Mouse (Mus musculus): ENCODE measurements around the gene Mnat1. TPM values are rescaled to one million over a fixed set of nuclear protein-coding genes. Genes with fewer than 3 reads are reported as not detected.
"Not testable (repeated sequence)": the region's sequence is repeated elsewhere in the genome, so short reads cannot be mapped to it uniquely, and the experiment has no call there.

Mnat1 gene
- polyA plus RNA-seq (2015; fragmentation: Nextera tagmentation; extraction: Ambion mirVana), result 16.7 and 17.6 TPM in 2 replicates

GRCm38 (mm10) chr12:73123093-73124041, at the start of gene Mnat1:
Mnat1 (plus strand) TSS chr12:73123717.
- ATAC-seq (replicated peaks), result peak; percentile 84
- peak within 1 kb of the TSS; percentile 67 for H3K9ac ChIP-seq
- no peak within 1 kb of the TSS for H3K27ac ChIP-seq
- H3K36me3 ChIP-seq (replicated peaks), result no peaks in the 10 kb centered on the region
- peaks cover 13% of the 10 kb centered on the region for H3K4me1 ChIP-seq
- H3K4me2 ChIP-seq, result peak within 1 kb of the TSS; percentile 65
- WGBS, result 2% methylated on average over 23 of the region's 23 CpGs
- no peaks in the 10 kb centered on the region for H3K27me3 ChIP-seq (replicated peaks)
- no peaks in the 10 kb centered on the region for H3K9me3 ChIP-seq
- peak within 1 kb of the TSS; percentile 58 for H3K4me3 ChIP-seq

DNA sequence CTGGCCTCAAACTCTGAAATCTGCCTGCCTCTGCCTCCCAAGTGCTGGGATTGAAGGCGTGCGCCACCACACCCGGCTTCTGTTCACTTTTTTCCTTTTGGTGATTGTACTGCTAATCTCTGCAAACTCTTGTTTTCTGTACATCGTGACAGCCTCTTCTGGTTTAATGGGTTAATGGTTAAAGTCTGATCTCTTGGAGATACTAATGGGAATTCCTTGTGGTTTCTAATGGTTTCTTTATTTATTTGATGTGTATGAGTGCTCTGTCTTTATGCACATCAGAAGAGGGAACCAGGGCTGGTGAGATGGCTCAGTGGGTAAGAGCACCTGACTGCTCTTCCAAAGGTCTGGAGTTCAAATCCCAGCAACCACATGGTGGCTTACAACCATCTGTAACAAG, 41.7 kb upstream of the Mnat1 start:
- not testable (repeated sequence) for H3K9ac ChIP-seq; H3K4me2 ChIP-seq; H3K4me3 ChIP-seq; H3K27ac ChIP-seq; H3K36me3 ChIP-seq (replicated peaks); H3K9me3 ChIP-seq; H3K27me3 ChIP-seq (replicated peaks); ATAC-seq (replicated peaks); H3K4me1 ChIP-seq
- WGBS, result 91% methylated on average over 4 of the region's 4 CpGs

- no peaks in the 10 kb centered on the region for H3K9me3 ChIP-seq
- no peak overlapping the region for H3K4me3 ChIP-seq
- H3K27me3 ChIP-seq (replicated peaks), result no peaks in the 10 kb centered on the region
- no peak overlapping the region for H3K27ac ChIP-seq
- no peak overlapping the region for H3K9ac ChIP-seq
- no peaks in the 10 kb centered on the region for H3K4me1 ChIP-seq
- 83% methylated on average over 4 of the region's 4 CpGs for WGBS
- no peak for ATAC-seq (replicated peaks)
- H3K36me3 ChIP-seq (replicated peaks), result no peaks in the 10 kb centered on the region
- no peak overlapping the region for H3K4me2 ChIP-seq
Measured at GRCm38 (mm10) chr12:73083773-73084172, 39.7 kb upstream of the Mnat1 start.

DNA sequence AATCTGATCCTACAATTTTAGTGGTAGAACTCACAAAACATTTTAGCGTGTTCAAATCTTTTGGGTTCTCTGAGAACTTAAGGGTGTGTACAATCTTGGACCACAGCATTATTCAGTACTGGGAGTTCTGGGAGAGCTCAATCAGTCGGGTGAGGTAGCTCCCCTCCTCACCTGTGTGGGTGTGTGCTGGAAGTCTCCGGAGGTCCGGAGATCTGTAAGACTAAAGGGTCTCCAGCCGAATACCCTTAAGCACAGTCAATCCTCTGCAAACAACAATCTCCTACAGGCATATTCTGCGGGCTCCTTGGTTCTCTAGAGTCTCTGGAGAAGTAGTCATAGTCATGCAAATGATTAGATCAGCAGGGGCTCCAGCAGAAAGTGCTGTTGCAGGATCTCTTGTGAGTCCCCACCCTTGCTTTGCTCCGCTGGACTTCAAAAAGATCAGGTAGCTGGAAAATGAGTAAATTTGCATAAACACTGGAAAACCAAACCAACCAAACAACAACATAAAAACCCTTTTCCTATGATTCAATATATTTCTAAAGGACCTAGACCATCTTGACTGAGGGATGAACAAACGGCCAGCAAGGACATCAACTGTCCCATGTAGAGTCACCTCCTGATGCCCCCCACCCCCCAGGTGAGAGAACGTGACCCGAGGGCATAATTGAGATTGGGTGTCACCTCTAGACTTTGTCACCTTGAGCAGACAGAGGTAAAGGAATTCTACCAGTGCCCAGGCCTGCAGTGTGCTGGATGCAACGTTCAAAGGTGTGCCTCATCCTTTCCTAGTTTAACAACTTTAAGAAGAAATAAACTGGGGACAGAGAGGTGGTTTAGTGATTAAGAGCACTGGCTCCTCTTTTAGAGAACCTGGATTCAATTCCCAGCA, 37.5 kb upstream of the Mnat1 start:
- no peak for ATAC-seq (replicated peaks)
- Histone ChIP-seq H3K9ac (no peak overlapping the region), H3K4me2 (no peak overlapping the region), H3K27me3 (replicated peaks) (no peaks in the 10 kb centered on the region), H3K4me1 (no peaks in the 10 kb centered on the region), H3K4me3 (no peak overlapping the region), H3K36me3 (replicated peaks) (no peaks in the 10 kb centered on the region), H3K27ac (no peak overlapping the region), H3K9me3 (no peaks in the 10 kb centered on the region)
- WGBS, result 31% methylated on average over 11 of the region's 11 CpGs

DNA sequence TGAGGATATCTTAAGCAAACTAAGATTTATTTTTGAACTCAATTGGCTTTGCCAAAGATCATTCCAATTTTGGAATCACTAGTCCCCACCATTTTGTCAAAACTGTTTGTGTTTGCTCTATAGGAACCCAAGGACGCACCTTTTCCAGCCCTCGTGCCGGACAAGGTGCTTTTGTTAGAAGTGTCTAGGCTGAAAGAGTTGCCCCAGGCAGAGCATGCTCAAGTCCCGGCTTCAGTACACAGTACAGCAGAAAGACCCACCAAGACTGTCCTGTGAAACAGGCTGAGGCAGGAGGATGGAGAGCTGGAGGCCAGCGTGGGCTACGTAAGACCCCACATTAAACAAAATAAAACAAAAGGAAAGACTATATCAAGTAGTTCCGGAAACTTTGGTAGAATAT, 36.4 kb upstream of the Mnat1 start:
- ATAC-seq (replicated peaks), result no peak
- H3K36me3 ChIP-seq (replicated peaks), result no peaks in the 10 kb centered on the region
- WGBS, result 88% methylated on average over 7 of the region's 7 CpGs
- H3K4me1 ChIP-seq, result no peaks in the 10 kb centered on the region
- no peak overlapping the region for H3K4me2 ChIP-seq
- no peak overlapping the region for H3K27ac ChIP-seq
- no peaks in the 10 kb centered on the region for H3K27me3 ChIP-seq (replicated peaks)
- H3K4me3 ChIP-seq, result no peak overlapping the region
- no peak overlapping the region for H3K9ac ChIP-seq
- no peaks in the 10 kb centered on the region for H3K9me3 ChIP-seq

DNA sequence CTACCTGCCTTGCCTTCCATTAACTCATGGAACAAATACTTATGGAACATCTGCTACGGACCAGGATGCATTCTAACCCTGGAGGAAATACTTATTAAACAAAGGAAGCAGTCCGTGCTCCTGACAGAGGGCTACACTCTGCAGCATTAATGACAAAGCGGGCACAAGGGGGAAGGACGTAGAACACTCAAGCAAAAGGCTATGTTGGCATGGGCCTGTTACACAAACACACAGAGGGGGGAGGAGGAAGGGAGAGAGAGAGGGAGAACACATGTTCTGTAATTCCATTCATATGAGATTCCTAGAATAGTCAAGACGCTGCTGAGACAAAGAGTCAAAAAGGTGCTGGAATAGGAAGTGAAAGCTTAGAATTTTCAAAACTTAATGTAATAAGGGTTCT, 35.0 kb upstream of the Mnat1 start:
- Histone ChIP-seq H3K4me3 (no peak overlapping the region), H3K9ac (no peak overlapping the region), H3K4me2 (no peak overlapping the region), H3K27me3 (replicated peaks) (no peaks in the 10 kb centered on the region), H3K9me3 (no peaks in the 10 kb centered on the region), H3K36me3 (replicated peaks) (no peaks in the 10 kb centered on the region), H3K27ac (no peak overlapping the region), H3K4me1 (no peaks in the 10 kb centered on the region)
- no peak for ATAC-seq (replicated peaks)
- 84% methylated on average over 5 of the region's 5 CpGs for WGBS

GRCm38 (mm10) chr12:73088911-73089310, 34.6 kb upstream of the Mnat1 start:
- Histone ChIP-seq H3K9me3 (no peaks in the 10 kb centered on the region), H3K27ac (no peak overlapping the region), H3K4me3 (no peak overlapping the region), H3K4me1 (no peaks in the 10 kb centered on the region), H3K27me3 (replicated peaks) (no peaks in the 10 kb centered on the region), H3K9ac (no peak overlapping the region), H3K4me2 (no peak overlapping the region), H3K36me3 (replicated peaks) (no peaks in the 10 kb centered on the region)
- 61% methylated on average over 5 of the region's 5 CpGs for WGBS
- ATAC-seq (replicated peaks), result no peak

DNA sequence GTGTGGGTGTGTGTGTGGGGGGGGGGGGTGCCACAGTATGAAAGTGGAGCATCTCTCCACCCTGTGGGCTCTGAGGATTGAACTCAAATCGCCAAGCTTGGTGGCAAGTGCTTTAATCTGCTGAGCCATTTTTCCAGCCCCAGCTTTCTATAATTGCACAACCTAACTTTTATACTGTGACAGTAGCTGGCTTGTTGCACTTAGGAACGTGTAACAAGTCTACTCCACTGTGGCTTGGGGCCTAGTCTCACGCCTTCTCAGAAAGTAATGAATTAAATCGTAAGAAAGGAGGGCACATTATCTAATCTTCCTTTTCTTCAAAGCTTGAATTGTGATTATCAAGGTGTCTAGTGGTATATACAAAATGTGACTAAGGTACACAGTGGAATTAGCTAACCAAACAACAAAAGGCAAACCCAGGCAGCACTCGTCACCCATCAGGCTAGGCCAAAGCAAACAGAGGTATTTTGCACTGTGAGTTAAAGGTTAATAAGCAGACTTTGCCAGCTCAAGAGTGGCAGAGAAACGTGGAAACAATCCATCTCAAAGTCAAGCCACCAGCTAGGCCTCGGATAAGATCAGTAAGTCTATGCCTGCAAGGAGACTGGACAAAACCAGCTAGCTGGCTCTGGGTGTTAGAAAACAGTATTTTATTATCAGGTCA, 32.7 kb upstream of the Mnat1 start:
- Histone ChIP-seq H3K27ac (no peak overlapping the region), H3K4me3 (no peak overlapping the region), H3K36me3 (replicated peaks) (no peaks in the 10 kb centered on the region), H3K4me2 (no peak overlapping the region), H3K9ac (no peak overlapping the region), H3K4me1 (no peaks in the 10 kb centered on the region), H3K9me3 (no peaks in the 10 kb centered on the region), H3K27me3 (replicated peaks) (no peaks in the 10 kb centered on the region)
- WGBS, result 81% methylated on average over 7 of the region's 7 CpGs
- ATAC-seq (replicated peaks), result no peak

- no peaks in the 10 kb centered on the region for H3K9me3 ChIP-seq
- no peak overlapping the region for H3K27ac ChIP-seq
- H3K4me3 ChIP-seq, result no peak overlapping the region
- H3K4me1 ChIP-seq, result no peaks in the 10 kb centered on the region
- H3K36me3 ChIP-seq (replicated peaks), result no peaks in the 10 kb centered on the region
- WGBS, result 83% methylated on average over 2 of the region's 2 CpGs
- no peak for ATAC-seq (replicated peaks)
- no peak overlapping the region for H3K9ac ChIP-seq
- H3K27me3 ChIP-seq (replicated peaks), result no peaks in the 10 kb centered on the region
- no peak overlapping the region for H3K4me2 ChIP-seq
Measured at GRCm38 (mm10) chr12:73094189-73094588, 29.3 kb upstream of the Mnat1 start.

DNA sequence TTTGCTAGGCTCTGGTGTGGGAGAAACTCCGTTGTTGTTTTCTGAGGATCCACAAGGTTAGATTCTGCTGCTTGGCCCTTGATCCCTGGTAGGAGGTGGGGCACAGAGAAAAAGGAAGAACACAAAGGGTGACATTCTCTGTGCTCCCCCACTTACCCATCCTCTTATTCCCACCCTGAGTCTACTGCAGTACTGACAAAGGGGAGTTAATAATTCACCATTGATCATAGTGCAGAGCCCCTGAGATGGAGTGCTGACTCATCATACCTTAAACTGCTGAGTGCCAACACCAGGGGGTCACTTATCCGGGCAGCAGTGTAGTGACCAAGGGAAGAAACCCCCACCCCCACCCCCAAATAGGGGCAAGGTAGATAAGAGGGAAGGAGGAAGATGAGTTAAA, 28.9 kb upstream of the Mnat1 start:
- H3K4me3 ChIP-seq, result no peak overlapping the region
- H3K9me3 ChIP-seq, result no peaks in the 10 kb centered on the region
- no peak overlapping the region for H3K4me2 ChIP-seq
- no peak for ATAC-seq (replicated peaks)
- H3K4me1 ChIP-seq, result no peaks in the 10 kb centered on the region
- no peaks in the 10 kb centered on the region for H3K36me3 ChIP-seq (replicated peaks)
- no peaks in the 10 kb centered on the region for H3K27me3 ChIP-seq (replicated peaks)
- 51% methylated on average over 2 of the region's 2 CpGs for WGBS
- H3K27ac ChIP-seq, result no peak overlapping the region
- H3K9ac ChIP-seq, result no peak overlapping the region

DNA sequence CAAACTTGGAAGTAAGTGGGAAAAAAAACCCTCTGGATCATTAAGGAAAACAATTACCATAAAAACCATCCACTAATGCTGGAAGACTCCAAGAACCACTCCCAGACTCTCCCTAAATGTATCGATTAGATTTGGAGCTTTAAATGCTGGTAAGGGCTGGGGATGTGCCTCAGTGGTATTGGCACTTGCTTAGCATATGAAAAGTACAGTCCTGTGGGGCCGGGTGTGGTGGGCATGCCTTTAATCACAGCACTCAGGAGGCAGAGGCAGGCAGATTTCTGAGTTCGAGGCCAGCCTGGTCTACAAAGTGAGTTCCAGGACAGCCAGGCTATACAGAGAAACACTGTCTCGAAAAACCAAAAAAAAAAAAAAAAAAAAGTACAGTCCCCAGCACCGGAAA, 27.3 kb upstream of the Mnat1 start:
- H3K9me3 ChIP-seq; H3K4me1 ChIP-seq; H3K4me2 ChIP-seq; H3K27me3 ChIP-seq (replicated peaks); H3K27ac ChIP-seq; H3K4me3 ChIP-seq; H3K9ac ChIP-seq; ATAC-seq (replicated peaks); H3K36me3 ChIP-seq (replicated peaks): not testable (repeated sequence)
- 90% methylated on average over 5 of the region's 5 CpGs for WGBS

GRCm38 (mm10) chr12:73098593-73098992, 24.9 kb upstream of the Mnat1 start:
- Histone ChIP-seq H3K4me1 (no peaks in the 10 kb centered on the region), H3K9me3 (no peaks in the 10 kb centered on the region), H3K4me3 (no peak overlapping the region), H3K27ac (no peak overlapping the region), H3K36me3 (replicated peaks) (no peaks in the 10 kb centered on the region), H3K27me3 (replicated peaks) (no peaks in the 10 kb centered on the region), H3K9ac (no peak overlapping the region), H3K4me2 (no peak overlapping the region)
- no peak for ATAC-seq (replicated peaks)
- WGBS, result 96% methylated on average over 4 of the region's 4 CpGs

Measured in midbrain, embryonic 15.5 days (tissue).